In the genomic region with DNA sequence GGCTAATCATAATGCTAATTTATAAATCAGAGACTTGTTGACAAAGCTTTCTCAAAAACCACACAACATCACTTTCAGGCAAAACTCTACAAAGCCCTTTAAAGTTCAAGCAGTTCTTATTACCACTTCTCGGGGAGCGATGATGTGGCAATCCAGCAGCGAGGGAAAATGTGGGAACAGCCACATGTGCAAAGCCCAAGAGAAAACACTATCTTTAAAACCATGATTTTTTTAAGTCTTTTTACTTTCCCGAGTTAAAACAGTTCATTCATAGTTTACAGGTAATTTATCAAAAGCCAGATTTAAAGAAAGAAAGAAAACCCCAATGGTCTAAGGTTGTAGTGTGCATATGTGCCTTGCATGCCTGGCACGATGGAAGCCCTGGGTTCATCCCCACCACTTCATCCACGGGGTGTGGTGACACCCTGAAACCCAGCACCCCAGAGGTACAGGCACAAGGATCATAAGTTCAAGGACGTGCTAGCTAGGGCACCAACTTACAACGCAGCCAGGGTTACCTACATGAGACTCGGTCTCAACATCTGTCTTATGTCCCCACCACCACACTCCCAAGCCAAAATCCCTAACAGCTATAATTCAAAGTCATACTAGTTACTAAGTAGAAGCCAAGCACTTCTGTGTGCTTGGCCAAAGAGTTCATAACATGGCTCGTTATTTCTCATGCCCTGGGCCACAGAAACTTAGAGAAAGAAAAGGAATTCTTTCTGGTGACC, we compare ENCODE assay signal across 8 mouse cellular contexts. TPM values are rescaled to one million over a fixed set of nuclear protein-coding genes. Genes with fewer than 3 reads are reported as not detected.
DNase-seq lines count a peak whose midpoint lies in the region; ATAC-seq and TF ChIP-seq lines count a peak whose summit lies in the region.

No protein-coding gene starts in this region.

- no peaks in the 10 kb centered on the region for H3K27me3 ChIP-seq in cerebellum, adult 2 months (ENCODE audit: control insufficient read depth, insufficient read depth, low read length)
- H3K27me3 ChIP-seq in erythroblast, embryonic 14.5 days (ENCODE audit: control insufficient read depth), result no peaks in the 10 kb centered on the region
- no peaks in the 10 kb centered on the region for H3K27me3 ChIP-seq in limb, embryonic 11.5 days (ENCODE audit: control insufficient read depth, insufficient read depth, low read length)
- H3K27me3 ChIP-seq in midbrain, embryonic 16.5 days (ENCODE audit: control insufficient read depth, insufficient read depth, low read depth, low read length), result no peaks in the 10 kb centered on the region

- H3K4me1 ChIP-seq in cerebellum, adult 2 months (ENCODE audit: control insufficient read depth, insufficient read depth, low read length), result peaks cover 3% of the 10 kb centered on the region; the same call in 1 of the 2 replicates
- H3K4me1 ChIP-seq in erythroblast, embryonic 14.5 days (ENCODE audit: control insufficient read depth), result peaks cover 31% of the 10 kb centered on the region
- no peaks in the 10 kb centered on the region for H3K4me1 ChIP-seq in limb, embryonic 11.5 days (ENCODE audit: control insufficient read depth, insufficient read depth, low read length)
- peaks cover 13% of the 10 kb centered on the region for H3K4me1 ChIP-seq in midbrain, embryonic 16.5 days (ENCODE audit: control insufficient read depth, insufficient read depth, low read length)

- peak overlapping the region; percentile 96 for H3K4me3 ChIP-seq in cerebellum, adult 2 months (replicated peaks; ENCODE audit: insufficient read depth, low read depth, low read length)
- peak overlapping the region; percentile 95 for H3K4me3 ChIP-seq in erythroblast, embryonic 14.5 days (replicated peaks)
- H3K4me3 ChIP-seq in limb, embryonic 11.5 days (ENCODE audit: low read depth, low read length), result peak overlapping the region; percentile 92
- H3K4me3 ChIP-seq in midbrain, embryonic 16.5 days (ENCODE audit: low read depth, low read length), result peak overlapping the region; percentile 72

- no peak overlapping the region for H3K27ac ChIP-seq in cerebellum, adult 2 months (ENCODE audit: insufficient read depth, low read length)
- no peak overlapping the region for H3K27ac ChIP-seq in limb, embryonic 11.5 days (replicated peaks; ENCODE audit: low read depth, low read length)
- H3K27ac ChIP-seq in midbrain, embryonic 16.5 days (ENCODE audit: low read length), result no peak overlapping the region

- peak overlapping the region; percentile 97 for H3K9ac ChIP-seq in limb, embryonic 11.5 days (ENCODE audit: low read length)
- H3K9ac ChIP-seq in midbrain, embryonic 16.5 days (ENCODE audit: low read depth, low read length), result peak overlapping the region; percentile 89

- no peak for TF ChIP-seq CTCF in cerebellum, adult 2 months (IDR thresholded peaks at IDR 0.05; ENCODE audit: borderline replicate concordance, insufficient read depth, low read depth, low read length)

- H3K36me3 ChIP-seq in erythroblast, embryonic 14.5 days (ENCODE audit: control insufficient read depth), result peaks cover 40% of the 10 kb centered on the region
- H3K36me3 ChIP-seq in limb, embryonic 11.5 days (ENCODE audit: control insufficient read depth, insufficient read depth, low read length), result peaks cover 10% of the 10 kb centered on the region; the same call in 1 of the 2 replicates
- peaks cover 10% of the 10 kb centered on the region for H3K36me3 ChIP-seq in midbrain, embryonic 16.5 days (ENCODE audit: control insufficient read depth, insufficient read depth, low read length)

- TF ChIP-seq POLR2A in cerebellum, adult 2 months (IDR thresholded peaks at IDR 0.05; ENCODE audit: borderline replicate concordance, insufficient read depth, low read length), result no peak

- H3K9me3 ChIP-seq in erythroblast, embryonic 14.5 days (ENCODE audit: control insufficient read depth, low read length), result 0 out of 2 replicates have a peak, but pooled peaks cover 3% of the 10 kb centered on the region
- no peaks in the 10 kb centered on the region for H3K9me3 ChIP-seq in limb, embryonic 11.5 days (ENCODE audit: control insufficient read depth, low read length)
- H3K9me3 ChIP-seq in midbrain, embryonic 16.5 days (replicated peaks; ENCODE audit: control insufficient read depth, low read length, poor library complexity, severe bottlenecking), result no peaks in the 10 kb centered on the region

- DNase-seq in cerebellum, adult 2 months, result peak in 1 of 2 experiments; percentile 8
- no peak for DNase-seq in cerebellum, postnatal 36 days
- DNase-seq in 416B (ENCODE audit: low read depth), result peak; percentile 50
- DNase-seq in limb, embryonic 11.5 days (ENCODE audit: low spot score), result peak; percentile 49
- no peak for DNase-seq in urinary bladder, postnatal 25 days (ENCODE audit: low spot score)
- no peak for DNase-seq in spleen, postnatal 4 days (ENCODE audit: low spot score in 2 of 2)

- peak overlapping the region; percentile 73 for H3K4me2 ChIP-seq in limb, embryonic 11.5 days (ENCODE audit: low read depth, severe bottlenecking)
- H3K4me2 ChIP-seq in midbrain, embryonic 16.5 days (ENCODE audit: low read length), result peak overlapping the region; percentile 78

- WGBS in cerebellum, adult 2 months, result 7% methylated on average over 10 of the region's 10 CpGs
- 15% methylated on average over 10 of the region's 10 CpGs for WGBS in limb, embryonic 11.5 days
- WGBS in midbrain, embryonic 16.5 days, result 13% methylated on average over 10 of the region's 10 CpGs

- ATAC-seq in limb, embryonic 11.5 days (ENCODE audit: insufficient number of reproducible peaks, low FRiP score, low TSS enrichment, low read depth), result no peak
- no peak for ATAC-seq in midbrain, embryonic 16.5 days

RNA-seq across cellular contexts. Expression of gene Ssr1, which starts 1.2 kb away (rescaled TPM):
- 27.7 and 29.7 TPM in 2 replicates for polyA plus RNA-seq in cerebellum, adult 2 months (2012; rRNA removed)
- 1.1 and 3.0 TPM in 2 replicates for polyA plus RNA-seq in erythroblast, embryonic 14.5 days (2012)
- polyA plus RNA-seq in limb, embryonic 11.5 days (2014; fragmentation: Nextera tagmentation; extraction: Ambion mirVana), result 123 and 126 TPM in 2 replicates
- 69.2 and 71.1 TPM in 2 replicates for polyA plus RNA-seq in midbrain, embryonic 16.5 days (2015; fragmentation: Nextera tagmentation; extraction: Ambion mirVana)

RNA-seq across cellular contexts. Expression of gene Riok1, which starts 44.0 kb away (rescaled TPM):
- 33.1 and 34.0 TPM in 2 replicates for polyA plus RNA-seq in cerebellum, adult 2 months (2012; rRNA removed)
- polyA plus RNA-seq in erythroblast, embryonic 14.5 days (2012), result 0.90 and 1.2 TPM in 2 replicates
- 55.2 and 56.4 TPM in 2 replicates for polyA plus RNA-seq in limb, embryonic 11.5 days (2014; fragmentation: Nextera tagmentation; extraction: Ambion mirVana)
- polyA plus RNA-seq in midbrain, embryonic 16.5 days (2015; fragmentation: Nextera tagmentation; extraction: Ambion mirVana), result 53.4 and 62.7 TPM in 2 replicates

RNA-seq across cellular contexts. Expression of gene Cage1, which starts 44.1 kb away (rescaled TPM):
- polyA plus RNA-seq in cerebellum, adult 2 months (2012; rRNA removed), result 0.73 and 0.82 TPM in 2 replicates
- 0.02 TPM in 1 of 2 replicates, not detected in the other for polyA plus RNA-seq in erythroblast, embryonic 14.5 days (2012)
- polyA plus RNA-seq in limb, embryonic 11.5 days (2014; fragmentation: Nextera tagmentation; extraction: Ambion mirVana), result 0.96 and 0.99 TPM in 2 replicates
- polyA plus RNA-seq in midbrain, embryonic 16.5 days (2015; fragmentation: Nextera tagmentation; extraction: Ambion mirVana), result 4.1 and 4.3 TPM in 2 replicates

Comparison
In these comparisons a context has a peak if more than half of its experiments do, and no peak if none do; other contexts are left out.
1. DNase-seq: peak in 416B (single experiment) and limb, embryonic 11.5 days (single experiment); none in cerebellum, postnatal 36 days (0 of 2), urinary bladder, postnatal 25 days (single experiment) and spleen, postnatal 4 days (0 of 2).
2. RNA of gene Riok1, which starts 44.0 kb away (polyA plus RNA-seq): 55.2 to 56.4 TPM in limb, embryonic 11.5 days, 53.4 to 62.7 TPM in midbrain, embryonic 16.5 days and 33.1 to 34.0 TPM in cerebellum, adult 2 months; 0.90 to 1.2 TPM in erythroblast, embryonic 14.5 days; every median in the first group is over 10 times any median in the second.
3. Peak in every context shown above with its lines, with median percentiles within 50 percentile points of each other: H3K4me3 ChIP-seq.